Mouse (Mus musculus): ENCODE results near the gene Fmod. TPM values are rescaled to one million over a fixed set of nuclear protein-coding genes. Genes with fewer than 3 reads are reported as not detected.

Gene Fmod
- polyA plus RNA-seq, 1 experiment from 2014 or later = 5.7 TPM

DNA sequence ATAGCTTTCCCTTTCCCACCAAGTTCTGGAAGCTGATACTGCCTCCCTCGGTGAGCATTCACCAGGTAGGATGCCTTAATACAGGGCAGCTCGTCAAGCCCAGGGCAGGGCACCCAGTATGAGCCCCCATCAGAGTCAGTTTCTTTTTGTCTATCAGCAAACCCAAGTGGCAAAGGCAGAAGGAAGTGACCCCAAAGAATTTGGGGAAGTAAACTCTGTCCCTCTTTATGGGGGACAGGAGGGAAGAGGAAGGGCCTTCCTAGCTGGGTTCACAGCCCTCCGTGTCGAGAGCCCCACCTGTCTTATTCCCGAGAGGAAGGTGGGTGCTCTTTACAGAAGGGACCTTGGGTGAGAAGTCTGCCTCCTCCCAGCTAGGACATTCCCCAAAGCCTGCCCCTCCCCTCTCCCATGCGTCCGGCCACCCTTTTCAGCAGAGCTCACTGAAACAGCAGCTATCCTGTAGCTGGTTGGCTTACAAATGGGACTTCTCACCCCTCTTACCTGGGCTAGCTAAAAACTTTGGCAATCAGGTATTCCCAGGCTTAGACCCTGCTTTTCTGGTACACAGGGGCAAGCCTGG, 58.1 kb downstream of the Fmod start:
- 60% methylated on average over 7 of the region's 7 CpGs for WGBS
- Histone ChIP-seq H3K4me2 (no peak overlapping the region), H3K36me3 (ENCODE audit: control insufficient read depth, insufficient read depth, low read length) (no peaks in the 10 kb centered on the region), H3K9ac (ENCODE audit: low read length) (no peak overlapping the region), H3K4me3 (ENCODE audit: low read depth, low read length) (no peak overlapping the region), H3K9me3 (ENCODE audit: control insufficient read depth, low read length) (no peaks in the 10 kb centered on the region), H3K4me1 (ENCODE audit: control insufficient read depth, insufficient read depth, low read length) (peaks cover 26% of the 10 kb centered on the region), H3K27me3 (ENCODE audit: control insufficient read depth, insufficient read depth, low read length) (no peaks in the 10 kb centered on the region), H3K27ac (ENCODE audit: low read depth, low read length) (no peak overlapping the region)
- ATAC-seq (ENCODE audit: low FRiP score) = no peak
- DNase-seq (ENCODE audit: low spot score, missing footprints) = no peak

DNA sequence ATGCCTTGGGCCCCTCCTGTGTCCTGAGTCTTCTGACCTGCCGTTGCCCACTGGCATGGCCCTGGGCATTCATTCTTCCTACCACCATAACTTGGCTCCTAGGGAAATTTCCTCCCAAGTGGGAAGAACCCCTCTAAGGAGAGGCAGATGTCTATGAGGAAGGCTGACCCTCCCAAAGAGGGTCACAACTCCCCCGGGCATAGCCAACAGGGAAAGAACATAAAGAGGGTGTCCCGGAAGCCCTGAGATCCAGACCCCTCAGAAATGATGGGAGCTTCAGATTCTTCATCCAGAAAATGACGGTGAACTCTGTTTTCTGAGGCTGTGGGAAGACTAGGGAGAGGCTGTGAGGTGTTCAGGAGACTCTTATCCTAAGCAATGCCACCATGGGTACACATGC, 58.7 kb downstream of the Fmod start:
- no peaks in the 10 kb centered on the region for H3K36me3 ChIP-seq (ENCODE audit: control insufficient read depth, insufficient read depth, low read length)
- H3K27me3 ChIP-seq (ENCODE audit: control insufficient read depth, insufficient read depth, low read length) = no peaks in the 10 kb centered on the region
- ATAC-seq (ENCODE audit: low FRiP score) (no peak), DNase-seq (ENCODE audit: low spot score, missing footprints) (no peak)
- 90% methylated on average over 4 of the region's 4 CpGs for WGBS
- H3K4me1 ChIP-seq (ENCODE audit: control insufficient read depth, insufficient read depth, low read length) = peaks cover 26% of the 10 kb centered on the region
- H3K4me2 ChIP-seq = no peak overlapping the region
- H3K27ac ChIP-seq (ENCODE audit: low read depth, low read length) = peak overlapping the region; percentile 62; the same call in 1 of the 2 replicates
- H3K9ac ChIP-seq (ENCODE audit: low read length) = no peak overlapping the region
- no peaks in the 10 kb centered on the region for H3K9me3 ChIP-seq (ENCODE audit: control insufficient read depth, low read length)
- H3K4me3 ChIP-seq (ENCODE audit: low read depth, low read length) = no peak overlapping the region

DNA sequence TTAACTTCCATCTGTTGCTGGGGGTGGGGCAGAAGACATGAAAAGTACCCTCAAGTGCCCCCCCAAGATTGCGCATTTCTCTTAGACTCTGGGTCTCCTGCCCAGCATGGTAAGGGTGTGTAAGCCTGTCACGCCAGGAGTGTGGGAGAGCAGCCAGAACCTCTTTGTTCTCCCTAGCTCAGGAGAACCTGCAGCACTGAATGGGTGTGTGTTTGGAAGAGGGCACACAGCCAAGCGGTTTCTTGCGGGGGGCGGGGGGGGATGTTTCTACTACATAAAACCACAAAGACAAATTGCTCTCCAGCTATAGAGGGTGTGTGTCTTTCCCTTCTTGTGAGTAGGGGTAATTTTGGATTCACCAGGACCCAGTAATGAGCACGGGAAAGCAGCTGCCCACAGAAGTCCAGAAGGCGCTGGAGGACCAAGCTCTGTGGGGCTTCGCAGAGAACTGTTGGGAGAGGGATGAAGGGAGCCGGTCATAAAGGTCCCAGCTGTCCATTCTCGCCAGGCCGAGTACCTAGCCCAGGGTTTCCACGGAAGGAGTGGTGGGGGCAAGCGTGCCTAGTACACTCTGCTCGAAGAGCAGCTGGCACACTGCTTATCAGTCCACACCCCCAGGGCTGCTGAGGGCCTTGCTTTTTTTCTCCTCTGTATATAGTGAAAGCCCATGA, 59.3 kb downstream of the Fmod start:
- no peak for DNase-seq (ENCODE audit: low spot score, missing footprints)
- Histone ChIP-seq H3K9me3 (ENCODE audit: control insufficient read depth, low read length) (no peaks in the 10 kb centered on the region), H3K4me3 (ENCODE audit: low read depth, low read length) (no peak overlapping the region), H3K4me2 (no peak overlapping the region), H3K4me1 (ENCODE audit: control insufficient read depth, insufficient read depth, low read length) (peaks cover 26% of the 10 kb centered on the region), H3K27ac (ENCODE audit: low read depth, low read length) (peak overlapping the region; percentile 62), H3K27me3 (ENCODE audit: control insufficient read depth, insufficient read depth, low read length) (no peaks in the 10 kb centered on the region), H3K36me3 (ENCODE audit: control insufficient read depth, insufficient read depth, low read length) (no peaks in the 10 kb centered on the region), H3K9ac (ENCODE audit: low read length) (peak overlapping the region; percentile 34)
- ATAC-seq (ENCODE audit: low FRiP score) = peak; percentile 15
- 69% methylated on average over 14 of the region's 14 CpGs for WGBS

DNA sequence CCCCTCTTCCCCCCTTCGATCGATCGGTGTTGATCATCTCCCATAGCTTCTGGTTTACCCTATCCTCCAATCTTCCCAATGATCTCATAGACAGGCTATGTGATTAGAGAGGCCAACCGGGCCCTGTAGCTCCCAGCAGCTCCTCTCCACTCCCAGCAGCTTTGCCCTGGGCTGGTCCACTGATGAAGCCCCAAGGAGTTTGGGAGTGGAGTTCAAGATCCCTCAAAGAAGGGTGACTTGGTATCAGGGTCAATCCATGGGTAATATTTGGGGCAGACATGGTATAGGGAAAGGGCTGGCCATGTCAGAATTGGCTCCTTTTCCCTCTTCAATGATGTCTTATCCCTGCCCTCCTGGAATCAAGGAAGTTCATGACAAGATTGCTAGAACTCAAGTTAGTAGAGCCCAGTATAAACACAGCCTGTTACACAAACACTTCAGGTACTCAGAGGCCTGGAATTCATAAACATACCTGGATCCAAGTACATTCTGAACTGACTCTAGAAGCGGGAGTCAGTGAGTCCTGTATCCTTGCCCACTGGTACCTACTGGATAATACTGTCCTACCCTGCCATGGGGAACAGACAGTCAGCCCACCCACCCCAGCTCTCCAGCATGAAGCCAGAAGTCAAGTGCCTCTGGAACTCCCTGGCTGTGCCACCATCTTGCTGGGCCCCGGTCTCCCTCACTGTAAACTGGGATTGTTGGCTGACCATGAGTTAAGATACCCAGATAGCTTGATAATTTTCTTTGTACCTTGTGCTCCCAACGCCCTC, 60.2 kb downstream of the Fmod start:
- Histone ChIP-seq H3K36me3 (ENCODE audit: control insufficient read depth, insufficient read depth, low read length) (no peaks in the 10 kb centered on the region), H3K9ac (ENCODE audit: low read length) (no peak overlapping the region), H3K27ac (ENCODE audit: low read depth, low read length) (peak overlapping the region; percentile 62; the same call in 1 of the 2 replicates), H3K9me3 (ENCODE audit: control insufficient read depth, low read length) (no peaks in the 10 kb centered on the region), H3K4me1 (ENCODE audit: control insufficient read depth, insufficient read depth, low read length) (peaks cover 23% of the 10 kb centered on the region), H3K4me3 (ENCODE audit: low read depth, low read length) (no peak overlapping the region), H3K4me2 (no peak overlapping the region), H3K27me3 (ENCODE audit: control insufficient read depth, insufficient read depth, low read length) (no peaks in the 10 kb centered on the region)
- no peak for ATAC-seq (ENCODE audit: low FRiP score)
- 90% methylated on average over 7 of the region's 7 CpGs for WGBS
- DNase-seq (ENCODE audit: low spot score, missing footprints) = no peak

Other genes with a start within 250 kb of the Fmod start
- gene Atp2b4, start 236.2 kb upstream of the Fmod start, polyA plus RNA-seq (2014; fragmentation: Nextera tagmentation; extraction: Ambion mirVana) = 7.6 and 8.3 TPM in 2 replicates
- 1.6 and 1.9 TPM in 2 replicates for gene Optc, start 129.3 kb upstream of the Fmod start, polyA plus RNA-seq (2014; fragmentation: Nextera tagmentation; extraction: Ambion mirVana)
- gene Prelp, start 115.8 kb upstream of the Fmod start, polyA plus RNA-seq (2014; fragmentation: Nextera tagmentation; extraction: Ambion mirVana) = 1.1 and 1.7 TPM in 2 replicates
- gene Btg2, start 41.9 kb downstream of the Fmod start, polyA plus RNA-seq (2014; fragmentation: Nextera tagmentation; extraction: Ambion mirVana) = 150 and 153 TPM in 2 replicates
- gene Chit1, start 74.0 kb downstream of the Fmod start, polyA plus RNA-seq (2014; fragmentation: Nextera tagmentation; extraction: Ambion mirVana) = not detected in 2 replicates
- gene Chil1, start 144.9 kb downstream of the Fmod start, polyA plus RNA-seq (2014; fragmentation: Nextera tagmentation; extraction: Ambion mirVana) = 1.8 and 2.2 TPM in 2 replicates
- 0.12 and 0.22 TPM in 2 replicates for gene Mybph, start 156.2 kb downstream of the Fmod start, polyA plus RNA-seq (2014; fragmentation: Nextera tagmentation; extraction: Ambion mirVana)
- 0.07 and 0.08 TPM in 2 replicates for gene Adora1, start 198.2 kb downstream of the Fmod start, polyA plus RNA-seq (2014; fragmentation: Nextera tagmentation; extraction: Ambion mirVana)

All from midbrain, embryonic 11.5 days (tissue).